Mouse (Mus musculus): Measurements from ENCODE around the gene Cd70. TPM values are rescaled to one million over a fixed set of nuclear protein-coding genes. Genes with fewer than 3 reads are reported as not detected.

The Cd70 gene
- total RNA-seq, 2 experiments from 2014 or later, result not detected

- peak; percentile 92 for DNase-seq
These were observed 53.0 kb downstream of the Cd70 start for GRCm38 (mm10) chr17:57096623-57096920.

Other genes with a start within 250 kb of the Cd70 start
- 10 to 100 TPM; 27.9 to 33.6 TPM for gene Mllt1, start 214.4 kb downstream of the Cd70 start, total RNA-seq (2021)
- gene Acer1, start 167.7 kb downstream of the Cd70 start, total RNA-seq (2021), result not detected
- 10 to 100 TPM; 95.9 TPM for gene Clpp, start 159.5 kb downstream of the Cd70 start, total RNA-seq (2021)
- gene Alkbh7, start 152.4 kb downstream of the Cd70 start, total RNA-seq (2021), result 10 to 100 TPM; 63.6 to 68.9 TPM
- under 1 TPM; 0.87 to 0.97 TPM for gene Pspn, start 149.8 kb downstream of the Cd70 start, total RNA-seq (2021)
- 10 to 100 TPM; 43.0 to 44.8 TPM for gene Gtf2f1, start 138.5 kb downstream of the Cd70 start, total RNA-seq (2021)
- gene Gm17949, start 138.3 kb downstream of the Cd70 start, total RNA-seq (2021), result under 1 TPM; 0.21 to 0.33 TPM
- gene Khsrp, start 118.3 kb downstream of the Cd70 start, total RNA-seq (2021), result 10 to 100 TPM; 90.4 to 99.1 TPM
- not detected for gene Slc25a41, start 108.1 kb downstream of the Cd70 start, total RNA-seq (2021)
- gene Crb3, start 90.7 kb downstream of the Cd70 start, total RNA-seq (2021), result 1 to 10 TPM; 2.0 to 3.9 TPM
- gene Slc25a23, start 89.9 kb downstream of the Cd70 start, total RNA-seq (2021), result 100 to 1,000 TPM; 119 to 122 TPM
- 1 to 10 TPM; 3.4 TPM for gene Dennd1c, start 71.3 kb downstream of the Cd70 start, total RNA-seq (2021)
- gene Tubb4a, start 62.0 kb downstream of the Cd70 start, total RNA-seq (2021), result 10 to 100 TPM; 10.9 to 20.6 TPM
- gene Tnfsf9, start 44.5 kb downstream of the Cd70 start, total RNA-seq (2021), result under 1 TPM; 0.30 to 0.48 TPM
- under 1 TPM; 0.30 to 0.33 TPM for gene Tnfsf14, start 44.4 kb upstream of the Cd70 start, total RNA-seq (2021)
- 100 to 1,000 TPM; 426 to 804 TPM for gene C3, start 78.4 kb upstream of the Cd70 start, total RNA-seq (2021)
- gene Gpr108, start 98.7 kb upstream of the Cd70 start, total RNA-seq (2021), result 10 to 100 TPM; 51.1 to 56.2 TPM
- gene Trip10, start 99.7 kb upstream of the Cd70 start, total RNA-seq (2021), result 10 to 100 TPM; 39.2 to 56.6 TPM
- gene Vav1, start 129.3 kb upstream of the Cd70 start, total RNA-seq (2021), result 1 to 10 TPM; 4.4 to 4.8 TPM
- gene Adgre1, start 208.9 kb upstream of the Cd70 start, total RNA-seq (2021), result 1 to 10 TPM; 5.7 to 6.7 TPM